Mouse (Mus musculus) heart, embryonic 16.5 days (tissue): ENCODE results near the gene Nlrc5. TPM values are rescaled to one million over a fixed set of nuclear protein-coding genes. Genes with fewer than 3 reads are reported as not detected.
A peak's percentile ranks its signal among the peaks of the same experiment; 100 is the strongest.

Experiments
- ATAC-seq: fragments of 200-750 bp; cut with Nextera tagmentation; replicated peaks from 2 replicates; pipeline ENCODE4 v1.8.0; 2017; ENCODE audit warnings: moderate number of reproducible peaks; ENCODE audit not compliant: insufficient read depth, low FRiP score; ENCODE audit errors: extremely low read depth
- H3K27ac ChIP-seq: fragments of 300-500 bp; sonication (generic); 2 replicates; pipeline ENCODE4 v1.5.1; 2014; ENCODE audit warnings: mild to moderate bottlenecking, low read length, control low read depth, moderate library complexity
- H3K27me3 ChIP-seq: fragments of 300-500 bp; sonication (generic); 2 replicates; pipeline ENCODE4 v1.6.1; 2014; ENCODE audit warnings: low read length, mixed read lengths; ENCODE audit not compliant: control insufficient read depth, insufficient read depth
- H3K36me3 ChIP-seq: fragments of 300-500 bp; sonication (generic); 2 replicates; pipeline ENCODE4 v1.6.1; 2014; ENCODE audit not compliant: control insufficient read depth, insufficient read depth
- H3K4me1 ChIP-seq: fragments of 300-500 bp; sonication (generic); 2 replicates; pipeline ENCODE4 v1.6.1; 2014; ENCODE audit warnings: low read length, mixed read lengths; ENCODE audit not compliant: control insufficient read depth, insufficient read depth
- H3K4me2 ChIP-seq: fragments of 300-500 bp; sonication (generic); 2 replicates; pipeline ENCODE4 v1.6.1; 2014; ENCODE audit warnings: low read depth, mild to moderate bottlenecking, control low read depth, low read length
- H3K4me3 ChIP-seq: fragments of 300-500 bp; sonication (generic); 2 replicates; pipeline ENCODE4 v1.5.1; 2014; ENCODE audit warnings: mild to moderate bottlenecking, control low read depth, low read length
- H3K9ac ChIP-seq: fragments of 300-500 bp; sonication (generic); 2 replicates; pipeline ENCODE4 v1.6.1; 2014; ENCODE audit warnings: low read length, control low read depth
- H3K9me3 ChIP-seq: fragments of 300-500 bp; sonication (generic); replicated peaks from 2 replicates; pipeline ENCODE4 v1.6.1; 2016; ENCODE audit warnings: low read length; ENCODE audit not compliant: control insufficient read depth
- WGBS: fragments of 180-500 bp; shearing (Covaris S2); extraction: QIAGEN DNeasy Blood & Tissue Kit; methylation state at CpG from one replicate; pipeline ENCODE4 v1.1.7; 2014; 5-methylcytosine and 5-hydroxymethylcytosine counted together
- polyA plus RNA-seq: library from polyadenylated mRNA; unstranded; fragments of >200 nt; fragmentation: Nextera tagmentation; extraction: Ambion mirVana; gene quantifications from 2 replicates; pipeline ENCODE4 v1.2.1, GENCODE M21; 2015

The Nlrc5 gene
- polyA plus RNA-seq, 1 experiment from 2014 or later: 1.1 TPM

DNA sequence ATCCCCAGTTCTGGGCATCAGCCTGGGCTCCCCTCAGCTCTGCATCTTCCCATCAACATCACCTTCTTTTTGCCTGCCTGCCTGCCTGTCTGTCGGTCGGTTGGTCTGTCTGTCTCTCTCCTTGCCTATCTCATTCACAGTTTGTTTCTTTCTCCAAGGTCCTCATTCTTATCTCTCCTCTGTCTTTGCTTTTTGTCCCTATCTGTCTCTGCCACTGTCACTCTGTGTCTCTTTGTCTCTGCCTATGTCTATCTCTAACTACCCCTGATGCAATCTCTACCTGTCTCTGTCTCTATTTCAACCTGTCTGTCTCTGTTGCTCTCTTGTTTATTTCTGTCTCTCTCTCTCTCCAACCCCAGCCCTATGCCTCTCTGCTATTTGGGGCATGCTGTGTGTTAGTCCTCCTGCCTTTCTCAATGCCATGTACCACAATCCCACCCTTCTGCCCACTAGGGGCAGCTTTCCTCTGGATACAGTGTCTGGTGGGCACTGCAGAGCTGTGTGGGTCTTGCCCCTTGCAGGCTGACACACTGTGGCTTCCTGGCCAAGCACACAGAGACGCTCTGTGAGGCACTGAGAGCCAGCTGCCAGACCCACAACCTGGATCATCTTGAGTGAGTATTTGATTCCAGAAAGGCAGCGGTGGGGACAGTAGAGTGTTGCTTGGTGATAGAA, 55.8 kb downstream of the Nlrc5 start:
- Histone ChIP-seq H3K36me3 (no peaks in the 10 kb centered on the region), H3K27ac (no peak overlapping the region), H3K4me3 (no peak overlapping the region), H3K27me3 (no peaks in the 10 kb centered on the region; the same call in none of the 2 replicates), H3K4me1 (peaks cover 3% of the 10 kb centered on the region; the same call in 1 of the 2 replicates), H3K4me2 (no peak overlapping the region), H3K9ac (no peak overlapping the region), H3K9me3 (no peaks in the 10 kb centered on the region)
- ATAC-seq: no peak
- WGBS: 38% methylated on average over 4 of the region's 4 CpGs

DNA sequence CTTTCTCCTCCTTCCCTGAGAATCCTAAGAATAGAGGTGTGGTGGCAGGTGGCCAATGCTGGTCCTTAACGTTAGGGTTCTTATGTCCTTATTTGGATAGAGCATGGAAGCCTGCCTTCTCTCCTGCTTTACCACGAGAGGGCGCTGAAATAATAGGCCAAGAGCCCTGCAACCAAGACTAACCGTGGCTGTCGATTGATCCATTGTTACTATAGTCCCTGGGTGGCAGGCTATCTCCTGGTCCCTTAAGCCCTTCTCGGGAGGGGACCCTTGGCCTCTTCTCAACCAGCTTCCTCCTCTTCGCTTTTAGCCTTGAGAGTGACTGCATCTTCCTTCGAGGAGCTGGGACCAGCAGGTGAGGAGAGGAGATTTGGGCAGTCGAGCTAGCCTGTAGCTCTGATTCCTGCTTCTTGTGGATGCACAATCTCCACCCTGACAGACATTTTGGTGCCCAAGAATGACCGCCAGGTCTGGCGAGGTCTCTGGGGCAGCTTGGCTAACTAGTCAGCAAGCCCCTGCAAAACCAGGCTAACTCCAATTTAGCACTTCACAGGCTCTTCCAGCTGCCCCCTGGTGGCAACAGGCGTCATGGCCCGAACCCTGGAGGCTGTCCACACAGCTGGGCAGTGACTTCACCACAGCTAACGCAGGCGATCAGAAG, 58.0 kb downstream of the Nlrc5 start:
- Histone ChIP-seq H3K27me3 (no peaks in the 10 kb centered on the region; the same call in none of the 2 replicates), H3K4me3 (peak overlapping the region; percentile 22), H3K9ac (no peak overlapping the region; the same call in 1 of the 2 replicates), H3K27ac (no peak overlapping the region), H3K9me3 (no peaks in the 10 kb centered on the region), H3K36me3 (no peaks in the 10 kb centered on the region), H3K4me2 (peak overlapping the region; percentile 53), H3K4me1 (peaks cover 3% of the 10 kb centered on the region; the same call in 1 of the 2 replicates)
- 7% methylated on average over 15 of the region's 15 CpGs for WGBS
- ATAC-seq: peak; percentile 67

DNA sequence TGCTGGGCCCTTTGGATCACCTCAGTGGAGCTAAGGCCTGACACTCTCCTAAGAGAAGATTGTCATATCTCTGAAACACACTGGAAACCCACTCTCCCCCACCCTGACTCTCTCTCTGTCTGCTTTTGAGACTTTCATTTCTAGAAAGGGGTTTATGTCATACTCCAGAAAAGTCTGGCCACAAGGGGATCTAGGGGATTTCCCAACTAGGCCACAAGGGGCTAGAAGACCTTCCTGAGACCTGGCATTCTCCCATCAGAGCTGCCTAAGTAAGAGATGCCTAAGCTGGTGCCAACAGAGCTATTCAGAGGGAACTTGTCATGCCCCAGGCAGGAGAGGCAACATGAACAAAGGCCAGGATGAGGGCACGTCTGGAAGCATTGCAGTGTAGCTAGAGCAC, 59.1 kb downstream of the Nlrc5 start:
- Histone ChIP-seq H3K4me2 (no peak overlapping the region), H3K9me3 (no peaks in the 10 kb centered on the region), H3K27ac (no peak overlapping the region), H3K9ac (no peak overlapping the region), H3K4me1 (peaks cover 3% of the 10 kb centered on the region; the same call in 1 of the 2 replicates), H3K36me3 (no peaks in the 10 kb centered on the region), H3K4me3 (no peak overlapping the region), H3K27me3 (no peaks in the 10 kb centered on the region; the same call in none of the 2 replicates)
- WGBS: 38% methylated on average over 1 of the region's 1 CpGs
- no peak for ATAC-seq

GRCm38 (mm10) chr8:94515430-94516208, 81.5 kb downstream of the Nlrc5 start:
- Histone ChIP-seq H3K27me3 (peaks cover 5% of the 10 kb centered on the region; the same call in 1 of the 2 replicates), H3K9ac (no peak overlapping the region), H3K4me1 (no peaks in the 10 kb centered on the region), H3K36me3 (no peaks in the 10 kb centered on the region), H3K9me3 (no peaks in the 10 kb centered on the region), H3K4me2 (no peak overlapping the region), H3K27ac (no peak overlapping the region), H3K4me3 (no peak overlapping the region)
- ATAC-seq: no peak
- 70% methylated on average over 5 of the region's 5 CpGs for WGBS

GRCm38 (mm10) chr8:94516209-94516593, 82.0 kb downstream of the Nlrc5 start:
- Histone ChIP-seq H3K4me3 (no peak overlapping the region), H3K36me3 (no peaks in the 10 kb centered on the region), H3K9ac (no peak overlapping the region), H3K27me3 (peaks cover 5% of the 10 kb centered on the region; the same call in 1 of the 2 replicates), H3K4me2 (no peak overlapping the region), H3K4me1 (no peaks in the 10 kb centered on the region), H3K27ac (no peak overlapping the region), H3K9me3 (no peaks in the 10 kb centered on the region)
- ATAC-seq: no peak
- WGBS: 47% methylated on average over 1 of the region's 1 CpGs

DNA sequence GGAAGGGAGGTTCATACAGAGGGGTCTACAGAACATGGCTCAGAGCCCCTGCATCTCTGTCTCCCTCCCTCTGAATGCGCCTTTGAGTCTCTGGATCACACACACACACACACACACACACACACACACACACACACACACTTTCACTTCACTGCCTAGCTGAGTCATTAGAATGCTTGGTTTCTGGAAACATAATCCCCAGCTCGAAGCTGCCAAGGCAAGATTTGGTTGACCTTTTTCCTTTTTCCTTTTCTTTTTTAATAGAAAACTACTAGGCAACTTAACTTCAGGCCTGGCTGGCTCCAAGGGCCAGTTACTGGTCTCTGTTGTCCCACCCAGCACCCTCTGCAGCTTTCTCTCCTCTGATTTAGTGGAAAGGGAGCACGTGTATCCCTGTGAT, 82.6 kb downstream of the Nlrc5 start:
- Histone ChIP-seq H3K27ac (no peak overlapping the region), H3K9ac (no peak overlapping the region), H3K9me3 (no peaks in the 10 kb centered on the region), H3K27me3 (peaks cover 5% of the 10 kb centered on the region; the same call in 1 of the 2 replicates), H3K36me3 (no peaks in the 10 kb centered on the region), H3K4me3 (no peak overlapping the region), H3K4me1 (no peaks in the 10 kb centered on the region), H3K4me2 (no peak overlapping the region)
- ATAC-seq: no peak
- WGBS: 62% methylated on average over 3 of the region's 3 CpGs

DNA sequence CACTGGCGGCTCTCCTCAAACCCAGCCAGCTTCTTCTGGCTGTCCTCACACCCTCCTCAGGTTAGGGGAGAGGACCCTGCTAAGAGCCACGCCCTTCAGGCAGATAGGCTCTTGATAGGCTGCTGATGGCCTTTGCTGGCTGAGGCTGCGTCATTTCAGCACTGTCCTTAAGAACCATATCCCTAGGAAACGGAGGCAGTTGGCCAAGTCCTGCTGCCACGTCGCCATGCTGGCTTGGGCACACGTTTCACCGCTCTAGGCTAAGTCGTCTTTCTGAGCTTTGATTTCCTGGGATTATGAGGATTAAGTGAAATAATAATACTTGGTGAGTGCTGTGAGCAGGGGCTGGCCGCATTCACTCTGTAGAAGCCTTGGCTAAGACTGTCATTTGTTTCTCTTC, 84.2 kb downstream of the Nlrc5 start:
- Histone ChIP-seq H3K36me3 (no peaks in the 10 kb centered on the region), H3K9me3 (no peaks in the 10 kb centered on the region), H3K27me3 (peaks cover 5% of the 10 kb centered on the region; the same call in 1 of the 2 replicates), H3K4me2 (no peak overlapping the region), H3K9ac (no peak overlapping the region), H3K4me3 (no peak overlapping the region), H3K4me1 (no peaks in the 10 kb centered on the region), H3K27ac (no peak overlapping the region)
- 65% methylated on average over 10 of the region's 10 CpGs for WGBS
- no peak for ATAC-seq

GRCm38 (mm10) chr8:94519021-94519420, 84.9 kb downstream of the Nlrc5 start:
- H3K27me3 ChIP-seq: peaks cover 5% of the 10 kb centered on the region; the same call in 1 of the 2 replicates
- no peak overlapping the region for H3K27ac ChIP-seq
- no peak for ATAC-seq
- H3K4me1 ChIP-seq: no peaks in the 10 kb centered on the region
- H3K4me2 ChIP-seq: no peak overlapping the region
- 88% methylated on average over 5 of the region's 5 CpGs for WGBS
- no peak overlapping the region for H3K4me3 ChIP-seq
- H3K9me3 ChIP-seq: no peaks in the 10 kb centered on the region
- no peak overlapping the region for H3K9ac ChIP-seq
- H3K36me3 ChIP-seq: no peaks in the 10 kb centered on the region
